Mouse (Mus musculus) mature B cell (primary cell): ENCODE data around the gene Cux2.

Source experiments
- in situ Hi-C: fragments of 300-500 bp; cut with MboI; formaldehyde crosslinking; loops from 2 replicates; pipeline ENCODE4 v1.14.3; 2019

Gene Cux2

GRCm38 (mm10) chr5:122016744-122017143, 33.2 kb downstream of the Cux2 start:
- in situ Hi-C loops: no loop called here

- in situ Hi-C loops: no loop called here
Measured at GRCm38 (mm10) chr5:122015149-122015548, 34.8 kb downstream of the Cux2 start.

GRCm38 (mm10) chr5:122014671-122015070, 35.2 kb downstream of the Cux2 start:
- in situ Hi-C loops: no loop called here

- in situ Hi-C loops: no loop called here
Measured at GRCm38 (mm10) chr5:122011289-122011688, 38.6 kb downstream of the Cux2 start.

GRCm38 (mm10) chr5:122007946-122008441, 41.9 kb downstream of the Cux2 start:
- in situ Hi-C loops: no loop called here

- in situ Hi-C loops: no loop called here
Measured at GRCm38 (mm10) chr5:122003460-122003859, 46.4 kb downstream of the Cux2 start.

GRCm38 (mm10) chr5:122002148-122002547, 47.8 kb downstream of the Cux2 start:
- in situ Hi-C loops: no loop called here

- in situ Hi-C loops: no loop called here
Measured at GRCm38 (mm10) chr5:122001311-122001710, 48.6 kb downstream of the Cux2 start.

- in situ Hi-C loops: no loop called here
Measured at GRCm38 (mm10) chr5:122000381-122000780, 49.5 kb downstream of the Cux2 start.

- in situ Hi-C loops: no loop called here
Measured at GRCm38 (mm10) chr5:121998981-121999795, 50.7 kb downstream of the Cux2 start.

- in situ Hi-C loops: no loop called here
Measured at GRCm38 (mm10) chr5:121998281-121998680, 51.6 kb downstream of the Cux2 start.

- in situ Hi-C loops: no loop called here
Measured at GRCm38 (mm10) chr5:121996701-121997100, 53.2 kb downstream of the Cux2 start.

GRCm38 (mm10) chr5:121994808-121995207, 55.1 kb downstream of the Cux2 start:
- in situ Hi-C loops: no loop called here

GRCm38 (mm10) chr5:121991914-121992313, 58.0 kb downstream of the Cux2 start:
- in situ Hi-C loops: no loop called here

- in situ Hi-C loops: no loop called here
Measured at GRCm38 (mm10) chr5:121985855-121986254, 64.0 kb downstream of the Cux2 start.

GRCm38 (mm10) chr5:121981650-121982131, 68.2 kb downstream of the Cux2 start:
- in situ Hi-C loops: no loop called here

- in situ Hi-C loops: no loop called here
Measured at GRCm38 (mm10) chr5:121976331-121976730, 73.6 kb downstream of the Cux2 start.

- in situ Hi-C loops: no loop called here
Measured at GRCm38 (mm10) chr5:121973541-121973940, 76.4 kb downstream of the Cux2 start.

- in situ Hi-C loops: no loop called here
Measured at GRCm38 (mm10) chr5:121972680-121973192, 77.2 kb downstream of the Cux2 start.

GRCm38 (mm10) chr5:121968999-121969398, 80.9 kb downstream of the Cux2 start:
- in situ Hi-C loops: no loop called here

- in situ Hi-C loops: no loop called here
Measured at GRCm38 (mm10) chr5:121968416-121968815, 81.5 kb downstream of the Cux2 start.

- in situ Hi-C loops: no loop called here
Measured at GRCm38 (mm10) chr5:121967520-121967919, 82.4 kb downstream of the Cux2 start.

- in situ Hi-C loops: no loop called here
Measured at GRCm38 (mm10) chr5:121966940-121967339, 83.0 kb downstream of the Cux2 start.
